Mouse (Mus musculus) forebrain, embryonic 14.5 days (tissue): ENCODE results near the gene Hbb-y. TPM values are rescaled to one million over a fixed set of nuclear protein-coding genes. Genes with fewer than 3 reads are reported as not detected.
"Not testable (repeated sequence)": the region's sequence is repeated elsewhere in the genome, so short reads cannot be mapped to it uniquely, and the experiment has no call there.

Experiments used
- ATAC-seq: fragments of 200-750 bp; cut with Nextera tagmentation; 2 replicates; pipeline ENCODE4 v1.8.0; 2017; ENCODE audit warnings: mild to moderate bottlenecking, moderate library complexity
- DNase-seq: peaks from one replicate; pipeline ENCODE4 v3.0.0-alpha.2; 2015; ENCODE audit warnings: low spot score
- H3K27ac ChIP-seq: fragments of 300-500 bp; sonication (generic); 2 replicates; pipeline ENCODE4 v1.5.1; 2014; ENCODE audit warnings: low read depth, mild to moderate bottlenecking, control low read depth, low read length, moderate library complexity
- H3K27me3 ChIP-seq: fragments of 300-500 bp; sonication (generic); replicated peaks from 2 replicates; pipeline ENCODE4 v1.6.1; 2014; ENCODE audit warnings: low read length, control low read depth, mixed read lengths; ENCODE audit not compliant: control insufficient read depth, insufficient read depth
- H3K36me3 ChIP-seq: fragments of 300-500 bp; sonication (generic); 2 replicates; pipeline ENCODE4 v1.6.1; 2014; ENCODE audit warnings: low read length, control low read depth; ENCODE audit not compliant: control insufficient read depth, insufficient read depth
- H3K4me1 ChIP-seq: fragments of 300-500 bp; sonication (generic); 2 replicates; pipeline ENCODE4 v1.6.1; 2014; ENCODE audit warnings: antibody characterized with exemption, low read length, control low read depth; ENCODE audit not compliant: control insufficient read depth, insufficient read depth
- H3K4me2 ChIP-seq: fragments of 300-500 bp; sonication (generic); 2 replicates; pipeline ENCODE4 v1.6.1; 2014; ENCODE audit warnings: mild to moderate bottlenecking, control low read depth, low read length
- H3K4me3 ChIP-seq: fragments of 300-500 bp; sonication (generic); 2 replicates; pipeline ENCODE4 v1.5.1; 2014; ENCODE audit warnings: low read depth, low read length, control low read depth
- H3K9ac ChIP-seq: fragments of 300-500 bp; sonication (generic); 2 replicates; pipeline ENCODE4 v1.6.1; 2014; ENCODE audit warnings: mild to moderate bottlenecking, low read length, control low read depth, moderate library complexity
- H3K9me3 ChIP-seq: fragments of 300-500 bp; sonication (generic); replicated peaks from 2 replicates; pipeline ENCODE4 v1.6.1; 2016; ENCODE audit warnings: low read length, control low read depth, mixed read lengths; ENCODE audit not compliant: control insufficient read depth
- WGBS: fragments of 180-500 bp; shearing (Covaris S2); extraction: QIAGEN DNeasy Blood & Tissue Kit; methylation state at CpG from one replicate; pipeline ENCODE4 v1.1.7; 2014; 5-methylcytosine and 5-hydroxymethylcytosine counted together
- polyA plus RNA-seq: library from polyadenylated mRNA; unstranded; fragments of >200 nt; fragmentation: Nextera tagmentation; extraction: Ambion mirVana; gene quantifications from 2 replicates; pipeline ENCODE4 v1.2.1, GENCODE M21; 2014

Hbb-y gene
- polyA plus RNA-seq, 1 experiment from 2014 or later: 669 TPM

GRCm38 (mm10) chr7:103809801-103810155 is 43.2 kb downstream of the Hbb-y start:
- H3K9me3 ChIP-seq: no peaks in the 10 kb centered on the region
- H3K4me2 ChIP-seq: no peak overlapping the region
- DNase-seq: no peak
- H3K36me3 ChIP-seq: no peaks in the 10 kb centered on the region
- no peaks in the 10 kb centered on the region for H3K27me3 ChIP-seq
- 79% methylated on average over 1 of the region's 1 CpGs for WGBS
- no peak overlapping the region for H3K27ac ChIP-seq
- no peak overlapping the region for H3K9ac ChIP-seq
- H3K4me3 ChIP-seq: no peak overlapping the region
- ATAC-seq: no peak
- no peaks in the 10 kb centered on the region for H3K4me1 ChIP-seq

GRCm38 (mm10) chr7:103808971-103809800 is 43.8 kb downstream of the Hbb-y start:
- no peaks in the 10 kb centered on the region for H3K27me3 ChIP-seq
- 74% methylated on average over 5 of the region's 5 CpGs for WGBS
- DNase-seq: no peak

GRCm38 (mm10) chr7:103808120-103808519 is 44.9 kb downstream of the Hbb-y start:
- not testable (repeated sequence) for DNase-seq, H3K27me3 ChIP-seq, H3K36me3 ChIP-seq, H3K9ac ChIP-seq, H3K9me3 ChIP-seq, ATAC-seq, H3K27ac ChIP-seq, H3K4me3 ChIP-seq, H3K4me1 ChIP-seq, H3K4me2 ChIP-seq
- WGBS: 64% methylated on average over 2 of the region's 2 CpGs

More at GRCm38 (mm10) chr7:103808971-103809800, 43.8 kb downstream of the Hbb-y start:
- Histone ChIP-seq H3K27ac (no peak overlapping the region), H3K4me2 (no peak overlapping the region), H3K9me3 (no peaks in the 10 kb centered on the region), H3K9ac (no peak overlapping the region), H3K4me3 (no peak overlapping the region), H3K4me1 (no peaks in the 10 kb centered on the region), H3K36me3 (no peaks in the 10 kb centered on the region)
- ATAC-seq: no peak

- Histone ChIP-seq H3K36me3 (no peaks in the 10 kb centered on the region), H3K27me3 (no peaks in the 10 kb centered on the region), H3K9ac (no peak overlapping the region), H3K4me1 (no peaks in the 10 kb centered on the region), H3K4me2 (no peak overlapping the region), H3K9me3 (no peaks in the 10 kb centered on the region), H3K27ac (no peak overlapping the region), H3K4me3 (no peak overlapping the region)
- DNase-seq (peak; percentile 63), ATAC-seq (no peak)
- WGBS: 62% methylated on average over 1 of the region's 1 CpGs
Observed at GRCm38 (mm10) chr7:103806856-103807255, 46.2 kb downstream of the Hbb-y start.

Other genes starting within 250 kb of the Hbb-y start
- not detected in 2 replicates for gene Olfr620, start 240.7 kb downstream of the Hbb-y start, polyA plus RNA-seq
- not detected in 2 replicates for gene Olfr622, start 210.5 kb downstream of the Hbb-y start, polyA plus RNA-seq
- gene Olfr623, start 189.5 kb downstream of the Hbb-y start, polyA plus RNA-seq: not detected in 2 replicates
- not detected in 2 replicates for gene Olfr624, start 182.0 kb downstream of the Hbb-y start, polyA plus RNA-seq
- not detected in 2 replicates for gene Olfr625-ps1, start 170.5 kb downstream of the Hbb-y start, polyA plus RNA-seq
- not detected in 2 replicates for gene Olfr243, start 138.5 kb downstream of the Hbb-y start, polyA plus RNA-seq
- gene Olfr628, start 122.8 kb downstream of the Hbb-y start, polyA plus RNA-seq: not detected in 2 replicates
- not detected in 2 replicates for gene Olfr629, start 108.3 kb downstream of the Hbb-y start, polyA plus RNA-seq
- gene Olfr630, start 95.9 kb downstream of the Hbb-y start, polyA plus RNA-seq: not detected in 2 replicates
- gene Olfr69, start 81.6 kb downstream of the Hbb-y start, polyA plus RNA-seq: not detected in 2 replicates
- not detected in 2 replicates for gene Olfr68, start 73.5 kb downstream of the Hbb-y start, polyA plus RNA-seq
- gene Olfr67, start 61.4 kb downstream of the Hbb-y start, polyA plus RNA-seq: not detected in 2 replicates
- 1,580 and 1,724 TPM in 2 replicates for gene Hbb-bt, start 39.2 kb downstream of the Hbb-y start, polyA plus RNA-seq
- 3,810 and 4,891 TPM in 2 replicates for gene Hbb-bs, start 25.1 kb downstream of the Hbb-y start, polyA plus RNA-seq
- gene Hbb-bh2, start 12.7 kb downstream of the Hbb-y start, polyA plus RNA-seq: not detected in 2 replicates
- gene Hbb-bh1, start 10.1 kb downstream of the Hbb-y start, polyA plus RNA-seq: 0.90 and 2.5 TPM in 2 replicates
- not detected in 2 replicates for gene Olfr66, start 33.0 kb upstream of the Hbb-y start, polyA plus RNA-seq
- gene Olfr64, start 41.3 kb upstream of the Hbb-y start, polyA plus RNA-seq: not detected in 2 replicates
- not detected in 2 replicates for gene Olfr65, start 50.3 kb upstream of the Hbb-y start, polyA plus RNA-seq
- not detected in 2 replicates for gene Olfr631, start 75.6 kb upstream of the Hbb-y start, polyA plus RNA-seq
- not detected in 2 replicates for gene Olfr632, start 81.1 kb upstream of the Hbb-y start, polyA plus RNA-seq
- not detected in 2 replicates for gene Olfr633, start 91.2 kb upstream of the Hbb-y start, polyA plus RNA-seq
- gene Olfr635, start 117.9 kb upstream of the Hbb-y start, polyA plus RNA-seq: not detected in 2 replicates
- gene Olfr638, start 145.5 kb upstream of the Hbb-y start, polyA plus RNA-seq: not detected in 2 replicates
- not detected in 2 replicates for gene Olfr639, start 164.1 kb upstream of the Hbb-y start, polyA plus RNA-seq
- gene Olfr640, start 172.4 kb upstream of the Hbb-y start, polyA plus RNA-seq: not detected in 2 replicates
- not detected in 2 replicates for gene Olfr641, start 182.2 kb upstream of the Hbb-y start, polyA plus RNA-seq
- gene Olfr642, start 199.4 kb upstream of the Hbb-y start, polyA plus RNA-seq: not detected in 2 replicates
- not detected in 2 replicates for gene 4930516K23Rik, start 208.2 kb upstream of the Hbb-y start, polyA plus RNA-seq
- gene Olfr644, start 218.7 kb upstream of the Hbb-y start, polyA plus RNA-seq: not detected in 2 replicates
- not detected in 2 replicates for gene Olfr645, start 232.2 kb upstream of the Hbb-y start, polyA plus RNA-seq